Mouse (Mus musculus) forebrain, embryonic 10.5 days (tissue): ENCODE measurements at regions not wholly inside any gene's neighbourhood (a gene's known extent, or its start where the extent isn't known, plus 50 kb on each side); places are given as distances from the start of the nearest gene placed in this dataset.
A peak's percentile ranks its signal among the peaks of the same experiment; 100 is the strongest.

ENCODE experiments used
- DNase-seq: peaks from one replicate; pipeline ENCODE4 v3.0.0-alpha.2; 2017; ENCODE audit warnings: low spot score; ENCODE audit errors: extremely low spot score
- H3K27ac ChIP-seq: fragments of 300-500 bp; sonication (generic); 2 replicates; pipeline ENCODE4 v1.5.1; 2016; ENCODE audit warnings: mild to moderate bottlenecking
- H3K27me3 ChIP-seq: fragments of 300-500 bp; sonication (generic); 2 replicates; pipeline ENCODE4 v1.6.1; 2016; ENCODE audit warnings: mild to moderate bottlenecking; ENCODE audit not compliant: poor library complexity, severe bottlenecking
- H3K36me3 ChIP-seq: fragments of 300-500 bp; sonication (generic); replicated peaks from 2 replicates; pipeline ENCODE4 v1.6.1; 2016; ENCODE audit warnings: mild to moderate bottlenecking, moderate library complexity
- H3K4me1 ChIP-seq: fragments of 300-500 bp; sonication (generic); 2 replicates; pipeline ENCODE4 v1.6.1; 2016
- H3K4me3 ChIP-seq: fragments of 300-500 bp; sonication (generic); 2 replicates; pipeline ENCODE4 v1.5.1; 2016; ENCODE audit warnings: mild to moderate bottlenecking, moderate library complexity
- H3K9me3 ChIP-seq: fragments of 300-500 bp; sonication (generic); 2 replicates; pipeline ENCODE4 v1.6.1; 2016; ENCODE audit warnings: mild to moderate bottlenecking, moderate library complexity
- WGBS: fragments of 180-500 bp; shearing (Covaris S2); methylation state at CpG from one replicate; pipeline ENCODE4 v1.1.7; 2016; 5-methylcytosine and 5-hydroxymethylcytosine counted together

DNA sequence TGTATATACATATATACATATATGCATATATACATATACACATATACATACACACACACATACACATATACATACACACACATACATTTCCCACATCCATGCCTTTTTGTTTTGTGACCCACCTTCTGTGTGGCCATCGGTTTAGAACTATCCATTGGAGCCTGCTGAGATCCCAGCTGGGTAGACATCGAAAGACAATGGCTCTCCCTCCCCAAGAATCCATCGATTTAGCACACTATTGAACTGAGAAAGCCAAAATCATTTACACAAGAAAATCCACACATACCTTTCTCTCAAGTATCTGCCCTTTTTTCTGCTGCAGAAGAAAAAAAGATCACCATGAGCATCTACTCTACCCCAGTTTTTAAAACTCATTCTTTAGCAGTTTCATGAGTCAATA, 182.8 kb downstream of the Gsdmc2 start:
- Histone ChIP-seq H3K36me3 (no peaks in the 10 kb centered on the region), H3K27ac (no peak overlapping the region), H3K4me3 (no peak overlapping the region), H3K9me3 (no peaks in the 10 kb centered on the region), H3K27me3 (no peaks in the 10 kb centered on the region), H3K4me1 (no peaks in the 10 kb centered on the region)
- no peak for DNase-seq
- 76% methylated on average over 3 of the region's 3 CpGs for WGBS

DNA sequence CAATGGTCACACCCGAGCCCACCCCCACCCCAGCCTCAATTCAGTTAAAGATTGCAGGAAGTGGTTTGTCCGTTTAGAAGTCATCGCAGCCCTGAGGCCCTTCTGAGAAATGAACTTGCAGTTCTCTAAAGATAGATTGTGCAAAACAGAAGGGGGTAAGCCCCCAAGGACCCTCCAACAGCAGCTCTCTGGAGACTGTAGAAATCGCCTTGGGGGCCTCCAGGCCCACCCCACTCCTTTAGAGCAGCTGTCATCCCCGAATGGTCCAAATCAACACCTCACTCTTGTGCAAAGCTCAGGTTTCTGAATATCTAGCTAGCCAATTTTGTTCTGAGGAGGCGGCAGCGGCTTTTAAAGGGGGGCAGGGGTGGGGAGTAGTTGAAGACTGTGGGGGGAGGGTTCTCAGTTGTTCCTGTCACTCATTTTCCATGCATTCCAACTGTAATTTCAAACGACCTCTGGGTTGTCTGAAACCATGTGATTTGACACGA, 186.9 kb downstream of the Gsdmc2 start:
- no peaks in the 10 kb centered on the region for H3K9me3 ChIP-seq
- H3K27ac ChIP-seq = no peak overlapping the region

DNA sequence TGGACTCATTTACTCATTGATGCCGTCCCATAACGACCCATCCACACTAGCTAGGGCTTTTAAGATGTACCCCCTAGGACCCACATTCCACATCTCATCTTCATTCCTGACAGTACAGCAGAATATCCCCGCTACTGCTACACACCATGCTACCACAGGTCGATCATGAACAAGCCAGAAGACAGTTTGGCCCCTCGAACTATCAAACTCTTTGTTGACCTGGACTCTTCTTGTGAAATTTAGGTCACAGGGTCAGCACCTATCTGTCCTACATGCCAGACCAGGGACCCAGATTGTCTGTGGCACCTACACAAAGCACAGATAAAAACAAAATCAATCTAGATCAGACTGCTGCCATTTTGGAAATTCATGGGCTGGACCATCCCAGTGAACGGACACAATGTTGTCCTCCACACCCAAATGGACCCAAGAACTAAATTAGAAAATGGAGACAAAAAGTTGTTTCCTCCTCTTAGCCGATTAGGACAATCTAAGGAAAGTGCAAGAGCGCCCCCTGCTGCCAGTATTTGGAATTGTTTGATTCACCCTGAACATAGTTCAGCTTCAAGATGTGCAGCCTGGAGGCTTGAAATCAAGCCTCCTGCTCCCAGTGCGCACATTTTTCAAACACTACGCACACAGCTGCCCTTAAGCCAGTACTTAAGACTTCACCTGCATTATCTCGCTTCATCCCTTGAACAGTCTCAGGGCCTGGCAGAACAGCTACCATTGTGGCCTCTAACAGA, 192.6 kb downstream of the Gsdmc2 start:
- no peak overlapping the region for H3K4me3 ChIP-seq
- 44% methylated on average over 11 of the region's 11 CpGs for WGBS
- H3K27ac ChIP-seq = peak overlapping the region; percentile 56; the same call in 1 of the 2 replicates
- H3K36me3 ChIP-seq = no peaks in the 10 kb centered on the region
- peak; percentile 84 for DNase-seq
- peaks cover 26% of the 10 kb centered on the region for H3K4me1 ChIP-seq
- no peaks in the 10 kb centered on the region for H3K27me3 ChIP-seq
- no peaks in the 10 kb centered on the region for H3K9me3 ChIP-seq

More for the DNA sequence above, 186.9 kb downstream of the Gsdmc2 start:
- H3K36me3 ChIP-seq = no peaks in the 10 kb centered on the region
- WGBS = 83% methylated on average over 9 of the region's 9 CpGs
- no peak for DNase-seq
- H3K4me3 ChIP-seq = no peak overlapping the region
- no peaks in the 10 kb centered on the region for H3K4me1 ChIP-seq
- no peaks in the 10 kb centered on the region for H3K27me3 ChIP-seq

DNA sequence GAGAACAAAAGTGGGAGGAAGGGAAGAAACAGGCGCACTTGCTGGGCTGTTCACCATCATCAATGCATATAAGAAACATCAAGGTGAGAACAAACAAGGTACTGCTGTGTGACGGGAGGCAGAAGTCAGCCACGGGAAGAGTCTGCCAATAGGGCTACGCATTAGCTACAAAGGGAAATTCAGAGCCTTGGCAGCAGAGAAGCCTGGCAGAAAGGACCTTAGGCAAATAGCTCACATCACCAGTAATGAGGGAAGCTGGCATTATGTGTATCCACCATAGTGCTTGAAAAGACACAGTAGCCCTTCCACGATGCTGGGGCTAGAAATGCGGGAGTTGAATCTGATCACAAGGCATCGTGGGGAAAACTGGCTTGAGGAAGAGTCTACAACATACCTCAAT, 193.9 kb downstream of the Gsdmc2 start:
- H3K9me3 ChIP-seq = no peaks in the 10 kb centered on the region
- H3K36me3 ChIP-seq = no peaks in the 10 kb centered on the region
- peaks cover 26% of the 10 kb centered on the region for H3K4me1 ChIP-seq
- no peaks in the 10 kb centered on the region for H3K27me3 ChIP-seq
- DNase-seq = no peak
- H3K4me3 ChIP-seq = no peak overlapping the region
- 87% methylated on average over 7 of the region's 7 CpGs for WGBS
- no peak overlapping the region for H3K27ac ChIP-seq

DNA sequence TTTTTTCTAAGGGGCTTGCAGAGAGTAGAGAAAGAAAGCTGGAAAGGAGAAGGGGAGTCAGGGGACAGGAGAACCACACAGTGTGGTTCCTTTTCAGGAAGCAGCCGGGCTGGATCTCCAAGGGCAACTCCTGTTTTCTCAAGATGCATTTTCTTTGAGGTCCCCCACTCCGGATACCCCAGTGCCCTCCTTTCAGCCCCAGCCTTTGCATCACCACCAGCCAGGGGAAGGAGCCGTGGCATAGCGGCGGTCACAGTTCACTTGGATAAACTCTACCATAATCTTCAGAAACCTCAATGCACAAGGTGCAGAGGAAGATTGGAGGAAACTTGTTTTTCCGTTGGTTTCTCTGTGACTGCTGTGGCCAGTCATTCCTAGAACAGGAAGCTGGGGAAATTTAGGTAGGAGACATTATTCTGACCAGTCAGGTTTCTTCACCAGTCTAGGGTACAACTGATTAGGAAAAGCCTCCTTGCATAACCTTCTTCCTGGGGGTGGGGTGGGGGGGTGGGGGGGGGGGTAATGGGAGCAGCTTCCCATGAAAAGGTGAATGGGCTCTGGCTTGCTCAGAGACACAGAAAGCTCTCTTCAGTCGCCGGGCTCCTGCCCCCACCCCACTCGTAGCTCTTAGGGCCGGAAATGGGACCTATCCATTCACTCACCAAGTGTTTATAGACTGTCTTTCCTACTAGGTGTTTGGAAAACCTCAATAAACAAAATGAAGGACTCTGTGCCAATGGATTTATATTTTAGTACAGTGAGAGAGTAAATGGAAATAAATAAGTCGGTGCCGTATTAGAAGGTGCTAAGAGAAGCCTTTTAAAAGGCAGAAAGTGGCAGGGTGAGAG, 196.6 kb downstream of the Gsdmc2 start:
- Histone ChIP-seq H3K9me3 (no peaks in the 10 kb centered on the region), H3K36me3 (no peaks in the 10 kb centered on the region), H3K27ac (no peak overlapping the region), H3K27me3 (no peaks in the 10 kb centered on the region), H3K4me1 (peaks cover 26% of the 10 kb centered on the region), H3K4me3 (no peak overlapping the region)
- 87% methylated on average over 12 of the region's 12 CpGs for whole genome bisulfite sequencing
- no peak for DNase-seq

DNA sequence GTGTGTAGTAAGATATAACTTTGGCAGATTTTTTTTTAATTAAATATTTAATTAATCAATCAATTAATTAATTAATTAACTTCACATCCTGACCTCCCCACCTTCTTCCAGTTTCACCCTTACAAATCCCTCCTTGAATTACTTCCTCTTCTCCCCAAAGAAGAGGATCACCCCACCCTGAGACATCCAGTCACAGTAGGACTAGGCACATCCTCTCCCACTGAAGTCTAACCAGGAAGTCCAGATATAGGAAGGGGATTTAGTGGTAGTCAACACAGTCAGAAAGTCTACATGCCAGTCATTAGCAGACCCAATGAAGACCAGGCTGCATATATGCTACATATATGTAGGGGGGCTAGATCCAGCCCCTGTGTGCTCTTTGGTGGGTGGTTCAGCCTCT, 220.2 kb downstream of the Gsdmc2 start:
- no peaks in the 10 kb centered on the region for H3K36me3 ChIP-seq
- H3K27ac ChIP-seq = no peak overlapping the region
- peaks cover 10% of the 10 kb centered on the region for H3K4me1 ChIP-seq
- no peaks in the 10 kb centered on the region for H3K9me3 ChIP-seq
- no peaks in the 10 kb centered on the region for H3K27me3 ChIP-seq
- DNase-seq = no peak
- no peak overlapping the region for H3K4me3 ChIP-seq

DNA sequence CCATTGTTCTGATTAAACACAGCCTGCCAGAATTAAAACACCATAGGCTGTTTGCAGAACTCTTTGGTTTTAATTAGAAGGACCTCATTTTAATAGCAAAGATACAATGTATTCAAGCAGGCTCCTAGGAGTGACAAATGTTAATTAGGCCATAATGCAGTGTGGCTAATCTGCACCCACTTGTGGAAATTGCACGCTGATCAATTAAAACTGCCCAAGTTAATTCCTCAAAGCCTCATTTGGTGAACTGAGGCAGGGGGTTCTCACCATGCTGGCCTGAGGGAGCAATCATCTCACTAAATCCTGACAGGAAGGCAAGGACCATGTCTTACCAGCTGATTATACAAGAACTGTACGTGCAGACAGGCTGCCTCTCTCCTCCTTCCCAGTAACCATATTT, 220.7 kb downstream of the Gsdmc2 start:
- 38% methylated on average over 2 of the region's 2 CpGs for WGBS
- H3K27me3 ChIP-seq = no peaks in the 10 kb centered on the region
- no peak overlapping the region for H3K27ac ChIP-seq
- no peak for DNase-seq
- no peaks in the 10 kb centered on the region for H3K9me3 ChIP-seq
- H3K4me1 ChIP-seq = peaks cover 10% of the 10 kb centered on the region
- H3K36me3 ChIP-seq = no peaks in the 10 kb centered on the region
- H3K4me3 ChIP-seq = no peak overlapping the region

DNA sequence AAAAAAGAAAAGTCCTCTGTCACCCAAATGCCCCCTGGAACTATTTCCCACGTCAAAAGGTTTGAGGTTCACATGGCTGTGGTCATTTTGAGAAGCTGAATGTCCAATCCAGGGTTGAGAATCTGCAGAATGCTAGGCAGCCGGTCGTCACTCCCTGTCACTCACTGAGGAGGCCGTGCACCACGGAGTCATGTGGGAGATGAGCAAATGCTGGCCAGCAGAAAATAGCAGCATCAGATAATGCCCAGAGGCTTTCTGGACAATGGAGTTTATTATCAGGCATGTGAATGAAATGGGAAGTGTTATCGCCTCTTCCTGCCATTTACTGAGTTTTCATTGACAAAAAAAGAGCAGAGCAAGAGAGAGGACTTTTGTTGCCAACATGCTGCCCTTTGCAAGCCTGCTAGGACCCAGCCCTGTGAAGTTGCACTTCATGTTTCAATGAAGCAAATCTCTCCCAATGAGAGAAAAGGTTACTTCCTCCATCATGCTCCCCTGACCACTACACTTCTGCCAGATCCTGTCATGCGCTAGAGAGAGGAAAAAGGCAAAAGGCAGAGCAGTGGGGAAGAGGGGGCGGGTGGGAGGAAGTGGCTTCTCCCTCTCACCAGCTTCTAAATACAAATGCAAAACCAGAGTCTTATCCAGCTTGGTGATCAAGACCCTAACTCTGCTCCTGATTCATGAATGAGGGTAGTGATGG, 228.3 kb downstream of the Gsdmc2 start:
- no peak overlapping the region for H3K4me3 ChIP-seq
- H3K27ac ChIP-seq = no peak overlapping the region
- no peak for DNase-seq
- no peaks in the 10 kb centered on the region for H3K27me3 ChIP-seq
- no peaks in the 10 kb centered on the region for H3K4me1 ChIP-seq
- 73% methylated on average over 8 of the region's 8 CpGs for WGBS
- H3K36me3 ChIP-seq = no peaks in the 10 kb centered on the region
- H3K9me3 ChIP-seq = no peaks in the 10 kb centered on the region

DNA sequence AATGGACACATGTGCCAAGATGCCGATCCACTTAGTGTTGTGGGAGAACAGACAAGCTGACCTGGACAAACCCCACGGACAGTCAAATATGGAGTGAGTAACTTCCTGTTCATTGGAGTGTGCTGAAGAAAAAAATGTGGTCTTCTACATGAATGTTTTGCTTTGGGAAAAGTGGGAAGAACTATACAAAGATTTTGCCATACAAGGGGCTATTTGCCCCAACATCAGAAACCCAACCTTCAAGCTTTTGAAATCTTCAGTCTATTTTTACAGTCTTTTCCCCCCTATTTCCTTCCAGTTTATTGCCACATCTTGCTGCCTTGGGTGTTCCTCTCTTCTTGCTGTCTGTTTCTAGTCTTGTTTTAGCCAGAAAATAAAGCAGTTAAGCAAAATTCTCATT, 230.8 kb downstream of the Gsdmc2 start:
- Histone ChIP-seq H3K4me3 (no peak overlapping the region), H3K36me3 (no peaks in the 10 kb centered on the region), H3K27me3 (no peaks in the 10 kb centered on the region), H3K4me1 (no peaks in the 10 kb centered on the region), H3K27ac (no peak overlapping the region), H3K9me3 (no peaks in the 10 kb centered on the region)
- DNase-seq = no peak
- 93% methylated on average over 2 of the region's 2 CpGs for WGBS

DNA sequence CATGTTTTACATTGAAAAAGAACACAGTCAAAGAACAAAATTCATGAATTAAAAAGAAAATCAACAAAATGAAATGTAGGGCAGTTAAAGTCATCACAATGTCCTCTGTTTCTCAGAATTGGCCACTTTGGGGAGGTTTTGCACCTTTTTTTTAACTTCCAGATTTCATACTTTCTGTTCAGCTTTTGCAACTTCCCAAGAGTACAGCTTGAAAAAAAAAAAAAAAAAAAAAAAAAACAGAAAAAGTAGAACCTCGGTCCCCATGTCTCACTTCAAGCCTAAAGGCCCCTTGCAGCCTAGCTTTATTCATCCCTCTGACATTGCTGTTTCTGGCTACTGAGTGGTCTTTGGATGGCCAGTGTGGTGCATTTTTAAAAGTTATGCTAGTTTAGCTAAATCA, 231.9 kb downstream of the Gsdmc2 start:
- WGBS = 77% methylated on average over 1 of the region's 1 CpGs
- Histone ChIP-seq H3K9me3 (no peaks in the 10 kb centered on the region), H3K27me3 (no peaks in the 10 kb centered on the region), H3K4me3 (no peak overlapping the region), H3K27ac (no peak overlapping the region), H3K4me1 (no peaks in the 10 kb centered on the region), H3K36me3 (no peaks in the 10 kb centered on the region)
- no peak for DNase-seq

DNA sequence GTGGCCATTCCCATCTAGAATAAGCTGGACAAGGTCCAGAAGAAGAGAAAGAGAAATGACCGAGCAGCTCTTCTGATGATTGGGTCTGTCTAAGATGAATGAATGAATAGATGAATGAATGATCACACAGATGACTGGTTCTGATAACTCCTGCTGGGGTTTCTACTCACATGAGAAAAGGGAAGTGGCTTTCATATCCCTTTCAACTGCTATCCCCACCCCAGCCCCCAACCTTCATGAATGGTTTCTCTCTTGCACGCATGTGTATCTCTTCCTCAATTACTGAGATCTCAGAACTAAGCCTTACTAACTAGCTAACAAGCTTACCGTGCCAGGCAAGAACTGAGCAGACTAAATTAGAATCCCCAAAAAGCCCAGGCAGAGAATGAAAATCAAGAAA, 233.8 kb downstream of the Gsdmc2 start:
- no peaks in the 10 kb centered on the region for H3K4me1 ChIP-seq
- H3K4me3 ChIP-seq = no peak overlapping the region
- H3K9me3 ChIP-seq = no peaks in the 10 kb centered on the region
- 84% methylated on average over 3 of the region's 3 CpGs for WGBS
- no peak for DNase-seq
- no peak overlapping the region for H3K27ac ChIP-seq
- no peaks in the 10 kb centered on the region for H3K27me3 ChIP-seq
- no peaks in the 10 kb centered on the region for H3K36me3 ChIP-seq

DNA sequence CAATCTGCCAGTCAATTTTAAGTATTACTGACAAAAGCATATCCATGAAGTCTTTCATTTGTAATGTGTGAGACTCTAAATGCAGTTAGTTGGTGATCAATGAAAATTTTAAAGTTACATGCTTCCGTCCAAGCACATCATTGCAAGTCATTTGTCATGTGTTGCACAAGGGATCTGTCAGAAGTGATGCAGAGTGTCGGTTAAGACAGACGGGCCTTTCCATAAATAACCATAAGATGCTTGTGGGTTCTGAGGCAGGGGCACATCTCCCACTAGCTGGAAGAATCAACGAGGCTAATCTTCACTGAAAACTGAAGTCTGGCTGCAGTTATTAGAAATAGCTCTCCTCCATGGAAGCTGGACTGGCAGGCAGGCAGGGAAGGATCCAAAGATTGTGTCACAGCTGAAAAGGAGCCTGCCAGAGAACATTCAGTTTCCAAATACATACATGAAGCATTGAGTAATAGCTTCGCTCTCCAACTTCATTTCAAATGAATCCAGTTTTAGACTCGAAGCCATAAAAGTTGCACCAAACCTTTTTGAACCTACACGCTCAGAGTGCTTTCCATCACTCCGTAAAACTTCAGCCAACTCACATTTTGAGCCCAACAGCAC, 241.8 kb downstream of the Gsdmc2 start:
- Histone ChIP-seq H3K4me1 (no peaks in the 10 kb centered on the region), H3K4me3 (no peak overlapping the region), H3K9me3 (no peaks in the 10 kb centered on the region), H3K27me3 (no peaks in the 10 kb centered on the region), H3K36me3 (no peaks in the 10 kb centered on the region), H3K27ac (no peak overlapping the region)
- no peak for DNase-seq
- WGBS = 87% methylated on average over 8 of the region's 8 CpGs
